Mouse (Mus musculus) lung, adult 2 months (tissue): Measurements from ENCODE around the gene Cntnap1. TPM values are rescaled to one million over a fixed set of nuclear protein-coding genes. Genes with fewer than 3 reads are reported as not detected.

Experiments used
- DNase-seq: peaks from one replicate; pipeline ENCODE4 v3.0.0; 2022
- H3K4me1 ChIP-seq: fragments of 200-500 bp; 2 replicates; pipeline ENCODE4 v1.6.1; 2011; ENCODE audit warnings: low read length; ENCODE audit not compliant: control insufficient read depth, insufficient read depth
- H3K4me3 ChIP-seq: fragments of 200-500 bp; replicated peaks from 2 replicates; pipeline ENCODE3; 2011; ENCODE audit warnings: low read depth, mild to moderate bottlenecking, control low read depth, low read length; ENCODE audit errors: extremely low read depth
- CTCF ChIP-seq: fragments of 200-500 bp; IDR thresholded peaks from 2 replicates; pipeline ENCODE4 v1.5.1; 2011; ENCODE audit warnings: mild to moderate bottlenecking, low read length, control low read depth; ENCODE audit not compliant: insufficient read depth
- POLR2A ChIP-seq: fragments of 200-500 bp; IDR thresholded peaks from 2 replicates; pipeline ENCODE4 v1.6.1; 2011; ENCODE audit warnings: low read depth, mild to moderate bottlenecking, control low read depth, low read length, borderline replicate concordance; ENCODE audit errors: extremely low read depth
- WGBS: fragments of 180-500 bp; shearing (Covaris S2); methylation state at CpG from one replicate; pipeline ENCODE4 v1.1.7; 2018; 5-methylcytosine and 5-hydroxymethylcytosine counted together
- polyA plus RNA-seq: library from polyadenylated mRNA; depleted of rRNA; stranded (reverse); fragments of >200 nt; gene quantifications from 2 replicates; pipeline ENCODE4 v1.2.3, GENCODE M21; 2012

Cntnap1 gene
- polyA plus RNA-seq, 1 experiment = 2.7 TPM

DNA sequence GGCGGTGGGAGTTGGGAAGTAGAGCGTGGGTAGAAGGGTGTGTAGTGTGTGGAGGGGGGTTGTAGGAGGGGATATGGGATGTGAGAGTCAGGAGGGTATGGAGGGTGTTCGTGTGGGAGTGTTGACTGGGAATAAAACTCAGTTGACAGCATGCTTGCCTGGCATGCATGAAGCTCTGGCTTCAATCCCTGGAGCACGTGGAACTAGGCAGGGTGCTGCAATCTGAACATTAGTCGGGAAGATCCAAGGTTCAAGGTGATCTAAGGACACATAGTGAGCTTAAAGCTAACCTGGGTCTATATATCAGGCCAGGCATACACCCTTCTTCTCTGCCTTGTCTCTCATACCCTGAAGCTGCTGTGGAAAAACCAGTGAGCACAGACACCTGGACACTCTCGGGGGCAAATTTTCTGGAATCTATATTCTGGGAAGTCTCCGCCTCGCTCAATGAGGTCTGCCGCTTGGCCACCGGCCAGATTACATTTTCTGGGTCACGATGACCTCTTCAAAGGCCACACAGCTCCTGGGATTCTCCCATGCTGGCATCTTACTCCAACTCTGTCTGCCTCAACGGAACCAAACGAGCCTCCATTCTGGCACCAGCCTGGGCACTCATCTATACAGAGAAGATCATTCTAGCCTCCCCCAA is 36.0 kb upstream of the Cntnap1 start:
- TF ChIP-seq POLR2A = no peak
- TF ChIP-seq CTCF = no peak
- no peak for DNase-seq
- Histone ChIP-seq H3K4me3 (no peak overlapping the region), H3K4me1 (no peaks in the 10 kb centered on the region)
- WGBS = 76% methylated on average over 13 of the region's 13 CpGs

DNA sequence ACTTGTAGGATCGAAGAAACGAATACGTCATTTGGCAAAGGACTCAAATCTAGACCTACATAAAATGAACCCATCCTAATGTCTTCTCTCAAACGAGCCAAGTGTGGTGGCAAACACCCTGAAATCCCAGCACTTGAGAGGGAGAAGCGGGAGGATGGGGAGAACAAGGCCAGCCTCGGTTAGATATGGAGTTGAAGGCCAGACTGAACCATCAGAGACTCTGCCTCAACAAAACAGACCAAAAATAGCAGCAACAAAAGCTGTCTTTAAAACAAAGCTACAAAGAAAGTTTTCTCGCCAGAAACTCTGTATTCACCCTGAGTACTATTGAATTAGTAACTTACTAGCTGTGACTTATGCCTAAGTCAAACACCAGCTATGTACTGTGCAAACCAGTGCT is 33.3 kb upstream of the Cntnap1 start:
- no peak for DNase-seq
- no peak overlapping the region for H3K4me3 ChIP-seq
- TF ChIP-seq CTCF = no peak
- TF ChIP-seq POLR2A = no peak
- WGBS = 69% methylated on average over 7 of the region's 7 CpGs
- 0 out of 2 replicates have a peak, but pooled peaks cover 2% of the 10 kb centered on the region for H3K4me1 ChIP-seq

DNA sequence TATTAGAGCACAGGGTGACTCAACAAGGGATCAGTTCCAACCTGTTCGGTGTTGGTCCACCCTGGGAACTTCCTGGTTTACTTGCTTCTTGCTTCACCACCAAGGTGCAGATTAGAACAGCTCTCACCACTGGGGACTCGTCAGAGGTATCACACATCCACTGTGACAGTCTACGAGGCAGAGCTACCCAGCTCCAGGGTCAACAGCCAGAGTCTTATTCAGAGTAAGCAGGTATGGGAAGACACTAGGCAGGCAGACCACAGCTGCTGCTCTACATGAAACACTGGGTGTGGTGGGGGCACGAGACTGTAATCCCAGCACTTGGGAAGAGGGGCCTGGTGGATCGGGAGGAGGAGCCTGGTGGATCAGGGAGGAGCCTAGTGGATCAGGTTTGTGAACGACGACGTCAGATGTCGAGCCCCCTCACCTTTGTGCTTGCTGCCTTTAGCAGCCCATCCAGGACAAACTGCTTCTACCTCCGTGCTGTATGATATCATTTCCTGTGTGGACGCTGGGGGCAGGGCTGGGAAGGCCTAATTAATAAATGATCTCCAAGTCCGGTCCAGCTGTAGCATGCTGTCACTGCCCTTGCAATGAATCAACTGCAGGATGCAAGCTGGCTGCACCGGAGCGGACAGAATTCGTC is 31.7 kb upstream of the Cntnap1 start:
- H3K4me1 ChIP-seq = peaks cover 3% of the 10 kb centered on the region; the same call in 1 of the 2 replicates
- no peak for TF ChIP-seq POLR2A
- no peak for TF ChIP-seq CTCF
- DNase-seq = no peak
- 20% methylated on average over 15 of the region's 15 CpGs for WGBS
- H3K4me3 ChIP-seq = no peak overlapping the region

DNA sequence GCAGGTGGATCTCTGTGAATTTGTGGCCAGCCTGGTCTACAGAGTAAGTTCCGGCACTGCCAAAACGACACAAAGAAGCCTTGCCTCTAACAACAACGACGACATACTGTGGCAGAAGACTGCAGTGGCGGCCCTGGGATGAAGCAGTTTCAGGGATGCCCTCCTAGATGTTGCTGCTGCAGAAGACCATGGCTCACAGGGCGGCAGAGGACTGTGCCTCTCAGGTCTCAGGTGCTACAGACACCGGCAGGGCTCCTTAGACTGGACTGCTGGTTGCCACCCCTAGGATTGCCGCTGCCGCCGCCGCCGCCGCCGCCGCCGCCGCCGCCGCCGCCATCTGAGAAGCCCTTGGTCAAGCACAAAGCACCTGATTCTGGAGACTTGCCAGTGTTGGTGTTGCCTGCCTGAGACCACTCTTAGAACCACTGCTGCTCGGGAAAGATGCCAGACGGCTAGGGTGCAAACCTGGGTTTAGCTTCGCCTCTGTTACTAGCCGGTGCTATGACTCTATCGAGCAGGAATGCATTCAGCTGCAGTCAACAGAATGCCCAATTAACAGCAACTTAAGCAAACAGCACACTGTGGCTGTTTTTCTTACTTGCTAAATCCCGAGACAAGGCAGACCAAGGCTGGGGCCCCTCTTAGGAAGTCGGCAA is 30.0 kb upstream of the Cntnap1 start:
- peak; percentile 36 for DNase-seq
- 43% methylated on average over 27 of the region's 27 CpGs for WGBS
- Histone ChIP-seq H3K4me1 (peaks cover 6% of the 10 kb centered on the region), H3K4me3 (peak overlapping the region; percentile 47)
- TF ChIP-seq POLR2A = no peak
- no peak for TF ChIP-seq CTCF

DNA sequence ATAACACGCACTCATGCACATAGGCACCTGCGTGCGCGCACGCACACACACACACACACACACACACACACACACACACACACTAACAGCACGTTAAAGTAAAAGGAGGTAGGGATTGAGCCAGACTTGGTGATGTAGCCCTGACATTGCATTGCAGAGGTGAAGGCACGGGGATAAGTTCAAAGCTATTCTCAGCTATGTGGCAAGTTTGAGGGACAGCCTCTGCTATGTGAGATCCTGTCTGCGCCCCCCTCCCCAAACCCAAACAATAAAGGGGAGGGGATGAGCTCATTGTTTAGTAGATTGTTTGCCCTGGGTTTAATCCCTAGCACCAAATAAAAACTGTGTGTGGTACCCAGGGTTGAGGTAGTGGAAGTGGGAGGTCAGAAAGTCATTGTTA is 29.2 kb upstream of the Cntnap1 start:
- no peak for TF ChIP-seq CTCF
- no peak for TF ChIP-seq POLR2A
- 84% methylated on average over 8 of the region's 8 CpGs for WGBS
- DNase-seq = no peak

DNA sequence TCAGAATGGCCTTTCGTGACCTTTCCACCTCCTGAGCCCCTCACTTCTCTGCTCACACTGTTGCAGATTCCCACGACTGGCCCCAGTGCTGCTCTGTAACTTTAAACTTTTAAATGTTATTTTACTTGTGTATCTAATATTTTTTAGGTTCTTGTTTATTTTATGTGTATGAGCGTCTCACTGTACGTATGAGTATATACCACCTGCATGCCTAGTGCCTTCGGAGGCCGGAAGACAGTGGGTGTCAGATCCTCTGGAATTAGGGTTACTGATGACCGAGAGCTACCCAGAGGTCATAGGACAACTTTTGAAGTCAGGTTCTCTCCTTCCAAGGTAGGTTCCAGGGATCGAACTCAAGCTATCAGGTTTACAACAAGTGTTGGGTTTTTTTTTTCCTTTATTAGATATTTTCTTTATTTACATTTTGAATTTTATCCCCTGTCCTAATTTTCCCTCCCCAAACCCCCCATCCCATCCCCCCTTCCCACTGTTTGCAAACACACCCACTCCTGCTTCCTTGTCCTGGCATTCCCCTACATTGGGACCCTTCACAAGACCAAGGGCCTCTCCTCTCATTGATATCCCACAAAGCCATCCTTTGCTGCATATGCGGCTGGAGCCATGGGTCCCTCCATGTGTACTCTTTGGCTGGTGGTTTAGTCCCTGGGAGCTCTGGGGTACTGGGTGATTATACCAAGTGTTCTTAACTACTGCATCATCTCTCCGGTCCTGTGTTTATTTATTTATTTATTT is 27.9 kb upstream of the Cntnap1 start:
- DNase-seq = no peak
- Histone ChIP-seq H3K4me3 (no peak overlapping the region), H3K4me1 (peaks cover 6% of the 10 kb centered on the region)
- TF ChIP-seq POLR2A (no peak), CTCF (no peak)
- WGBS = 89% methylated on average over 10 of the region's 10 CpGs

More for the DNA sequence above, 29.2 kb upstream of the Cntnap1 start:
- H3K4me1 ChIP-seq = peaks cover 6% of the 10 kb centered on the region
- no peak overlapping the region for H3K4me3 ChIP-seq

DNA sequence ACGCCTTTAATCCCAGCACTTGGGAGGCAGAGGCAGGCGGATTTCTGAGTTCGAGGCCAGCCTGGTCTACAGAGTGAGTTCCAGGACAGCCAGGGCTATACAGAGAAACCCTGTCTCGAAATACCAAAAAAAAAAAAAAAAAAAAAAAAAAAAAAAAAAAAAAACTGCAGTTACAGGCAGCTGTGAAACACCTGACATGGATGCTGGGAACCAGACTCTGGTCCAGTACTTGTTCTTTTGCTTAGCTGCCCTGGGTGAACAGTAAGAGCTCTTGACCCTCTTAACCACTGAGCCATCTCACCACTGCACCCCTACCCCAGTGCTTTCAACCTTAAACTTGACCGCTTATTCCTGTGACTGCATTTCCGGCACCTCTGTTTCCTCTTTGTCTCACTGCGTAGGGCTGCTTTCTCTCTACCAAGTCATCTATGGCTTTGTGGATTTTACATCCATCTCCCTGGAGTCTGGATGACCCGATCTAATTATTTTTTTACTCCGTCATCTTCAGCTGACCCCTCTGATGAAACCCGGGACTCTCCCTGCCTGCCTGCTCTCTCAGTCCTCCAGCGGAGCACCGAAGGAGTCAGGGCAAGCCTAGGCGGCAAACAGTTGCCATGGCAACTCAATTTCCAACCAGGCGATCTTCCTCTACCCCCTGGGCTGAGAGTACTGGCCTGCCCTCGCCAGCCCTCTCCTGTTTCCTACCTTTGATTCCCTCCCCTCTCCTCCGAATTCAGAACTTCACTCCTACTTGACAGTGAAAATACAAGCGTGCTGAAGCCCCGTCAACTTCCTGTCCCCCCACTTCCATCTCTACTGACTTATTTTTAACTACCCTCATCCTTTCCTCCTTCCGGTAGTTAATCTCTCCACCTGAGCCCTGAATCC is 26.7 kb upstream of the Cntnap1 start:
- DNase-seq = no peak
- peaks cover 6% of the 10 kb centered on the region for H3K4me1 ChIP-seq
- TF ChIP-seq POLR2A (no peak), CTCF (no peak)

DNA sequence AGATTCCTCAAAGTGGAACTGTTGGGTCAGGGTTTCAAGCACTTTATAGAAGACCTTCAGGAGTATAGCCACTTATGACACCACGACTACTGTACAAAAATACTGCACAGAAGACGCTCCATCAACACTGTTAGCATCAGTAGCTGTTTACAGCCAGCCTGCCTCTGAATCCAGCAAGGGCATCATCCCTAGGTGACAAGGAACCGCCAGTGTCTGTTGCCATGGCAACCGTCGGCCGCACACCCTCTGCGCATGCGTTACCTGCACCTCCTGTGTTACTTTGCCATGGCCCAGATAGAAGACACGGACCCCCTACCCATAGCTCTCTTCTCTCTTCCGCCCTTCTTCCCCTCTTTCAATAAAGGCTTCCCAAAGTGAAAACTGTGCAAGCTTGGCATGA is 23.9 kb upstream of the Cntnap1 start:
- Histone ChIP-seq H3K4me1 (peaks cover 4% of the 10 kb centered on the region), H3K4me3 (no peak overlapping the region)
- TF ChIP-seq CTCF = no peak
- no peak for TF ChIP-seq POLR2A
- WGBS = 43% methylated on average over 10 of the region's 10 CpGs
- no peak for DNase-seq

More for the DNA sequence above, 26.7 kb upstream of the Cntnap1 start:
- 18% methylated on average over 18 of the region's 19 CpGs for WGBS
- peak overlapping the region; percentile 44 for H3K4me3 ChIP-seq

DNA sequence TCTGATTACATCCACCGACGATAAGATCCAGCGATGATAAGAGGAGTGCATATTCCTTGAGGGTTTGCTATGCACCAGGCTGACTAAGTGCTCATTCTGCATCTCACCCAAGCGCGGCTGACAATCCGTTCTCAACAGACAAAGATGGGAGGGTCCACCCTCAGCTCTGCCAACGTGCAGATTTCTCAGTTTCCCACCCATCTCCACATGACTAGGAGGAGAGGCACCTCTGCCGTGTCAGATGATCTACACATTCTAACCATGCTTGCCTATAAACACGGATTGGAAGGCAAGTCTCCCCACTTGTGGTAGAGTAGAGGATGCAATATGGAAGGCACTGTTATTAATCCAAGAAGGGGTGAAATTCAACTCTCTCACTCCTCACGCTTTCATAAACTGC is 21.6 kb upstream of the Cntnap1 start:
- TF ChIP-seq POLR2A = no peak
- no peak for TF ChIP-seq CTCF
- DNase-seq = no peak
- peaks cover 2% of the 10 kb centered on the region for H3K4me1 ChIP-seq
- 69% methylated on average over 10 of the region's 10 CpGs for WGBS
- H3K4me3 ChIP-seq = no peak overlapping the region
